Mouse (Mus musculus) neural tube, embryonic 14.5 days (tissue): ENCODE measurements at regions not wholly inside any gene's neighbourhood (a gene's known extent, or its start where the extent isn't known, plus 50 kb on each side); places are given as distances from the start of the nearest gene placed in this dataset. TPM values are rescaled to one million over a fixed set of nuclear protein-coding genes. Genes with fewer than 3 reads are reported as not detected.

Source experiments
- ATAC-seq: fragments of 200-750 bp; cut with Nextera tagmentation; 2 replicates; pipeline ENCODE4 v1.8.0; 2017; ENCODE audit warnings: low read depth, mild to moderate bottlenecking, moderate TSS enrichment, moderate library complexity
- H3K27ac ChIP-seq: fragments of 300-500 bp; sonication (generic); 2 replicates; pipeline ENCODE4 v1.5.1; 2014; ENCODE audit warnings: low read depth, mild to moderate bottlenecking, control low read depth, low read length, moderate library complexity, mixed read lengths
- H3K27me3 ChIP-seq: fragments of 300-500 bp; sonication (generic); 2 replicates; pipeline ENCODE4 v1.6.1; 2014; ENCODE audit warnings: low read length; ENCODE audit not compliant: control insufficient read depth, insufficient read depth
- H3K36me3 ChIP-seq: fragments of 300-500 bp; sonication (generic); 2 replicates; pipeline ENCODE4 v1.6.1; 2014; ENCODE audit warnings: low read length, mixed read lengths; ENCODE audit not compliant: control insufficient read depth, insufficient read depth
- H3K4me1 ChIP-seq: fragments of 300-500 bp; sonication (generic); 2 replicates; pipeline ENCODE4 v1.6.1; 2014; ENCODE audit warnings: low read length; ENCODE audit not compliant: control insufficient read depth, insufficient read depth
- H3K4me2 ChIP-seq: fragments of 300-500 bp; sonication (generic); 2 replicates; pipeline ENCODE4 v1.6.1; 2014; ENCODE audit warnings: mild to moderate bottlenecking, low read depth, low read length, control low read depth
- H3K4me3 ChIP-seq: fragments of 300-500 bp; sonication (generic); 2 replicates; pipeline ENCODE4 v1.5.1; 2014; ENCODE audit warnings: low read depth, low read length, control low read depth, mixed read lengths
- H3K9ac ChIP-seq: fragments of 300-500 bp; sonication (generic); replicated peaks from 2 replicates; pipeline ENCODE4 v1.6.1; 2014; ENCODE audit warnings: low read depth, mild to moderate bottlenecking, control low read depth, low read length, mixed read lengths
- H3K9me3 ChIP-seq: fragments of 300-500 bp; sonication (generic); 2 replicates; pipeline ENCODE4 v1.6.1; 2016; ENCODE audit warnings: low read length; ENCODE audit not compliant: control insufficient read depth
- WGBS: fragments of 180-500 bp; shearing (Covaris S2); extraction: QIAGEN DNeasy Blood & Tissue Kit; methylation state at CpG from one replicate; pipeline ENCODE4 v1.1.7; 2014; 5-methylcytosine and 5-hydroxymethylcytosine counted together
- microRNA-seq: library from miRNA; unstranded; fragments of <30 nt; microRNA quantifications from one replicate; pipeline ENCODE4, GENCODE M21; 2016

- 90% methylated on average over 3 of the region's 3 CpGs for WGBS
- no peaks in the 10 kb centered on the region for H3K36me3 ChIP-seq
- H3K27ac ChIP-seq = no peak overlapping the region
- H3K27me3 ChIP-seq = no peaks in the 10 kb centered on the region
- H3K9me3 ChIP-seq = no peaks in the 10 kb centered on the region
- no peaks in the 10 kb centered on the region for H3K4me1 ChIP-seq
- no peak overlapping the region for H3K4me3 ChIP-seq
- no peak for ATAC-seq
- no peak overlapping the region for H3K9ac ChIP-seq
- H3K4me2 ChIP-seq = no peak overlapping the region
Measured at GRCm38 (mm10) chr11:37412868-37413267, 177.1 kb upstream of the Tenm2 start.

- ATAC-seq = no peak
- Histone ChIP-seq H3K4me2 (no peak overlapping the region), H3K4me1 (no peaks in the 10 kb centered on the region), H3K9me3 (no peaks in the 10 kb centered on the region), H3K9ac (no peak overlapping the region), H3K4me3 (no peak overlapping the region), H3K27ac (no peak overlapping the region), H3K27me3 (no peaks in the 10 kb centered on the region), H3K36me3 (no peaks in the 10 kb centered on the region)
- 69% methylated on average over 1 of the region's 1 CpGs for WGBS
Measured at GRCm38 (mm10) chr11:37367971-37368370, 132.2 kb upstream of the Tenm2 start.

GRCm38 (mm10) chr11:37364430-37364829 is 128.7 kb upstream of the Tenm2 start:
- no peaks in the 10 kb centered on the region for H3K4me1 ChIP-seq
- no peaks in the 10 kb centered on the region for H3K36me3 ChIP-seq
- no peak overlapping the region for H3K27ac ChIP-seq
- no peaks in the 10 kb centered on the region for H3K9me3 ChIP-seq
- no peak overlapping the region for H3K9ac ChIP-seq
- H3K27me3 ChIP-seq = no peaks in the 10 kb centered on the region
- 94% methylated on average over 2 of the region's 2 CpGs for WGBS
- no peak for ATAC-seq
- no peak overlapping the region for H3K4me2 ChIP-seq
- no peak overlapping the region for H3K4me3 ChIP-seq

- Histone ChIP-seq H3K9ac (no peak overlapping the region), H3K4me2 (no peak overlapping the region), H3K4me3 (no peak overlapping the region), H3K27me3 (no peaks in the 10 kb centered on the region), H3K9me3 (no peaks in the 10 kb centered on the region), H3K27ac (no peak overlapping the region), H3K4me1 (no peaks in the 10 kb centered on the region), H3K36me3 (no peaks in the 10 kb centered on the region)
- no peak for ATAC-seq
- WGBS = 38% methylated on average over 2 of the region's 2 CpGs
Measured at GRCm38 (mm10) chr11:37355074-37355473, 119.3 kb upstream of the Tenm2 start.

- Histone ChIP-seq H3K9ac (no peak overlapping the region), H3K36me3 (no peaks in the 10 kb centered on the region), H3K4me1 (no peaks in the 10 kb centered on the region), H3K27me3 (no peaks in the 10 kb centered on the region), H3K4me3 (no peak overlapping the region), H3K4me2 (no peak overlapping the region), H3K27ac (no peak overlapping the region), H3K9me3 (no peaks in the 10 kb centered on the region)
- WGBS = 74% methylated on average over 2 of the region's 2 CpGs
- no peak for ATAC-seq
Measured at GRCm38 (mm10) chr11:37309691-37310090, 73.9 kb upstream of the Tenm2 start.

- no peak for ATAC-seq
- no peak overlapping the region for H3K27ac ChIP-seq
- WGBS = 73% methylated on average over 2 of the region's 2 CpGs
- no peak overlapping the region for H3K9ac ChIP-seq
- H3K36me3 ChIP-seq = no peaks in the 10 kb centered on the region
- H3K4me3 ChIP-seq = no peak overlapping the region
- H3K4me2 ChIP-seq = no peak overlapping the region
- no peaks in the 10 kb centered on the region for H3K4me1 ChIP-seq
- H3K27me3 ChIP-seq = no peaks in the 10 kb centered on the region
- no peaks in the 10 kb centered on the region for H3K9me3 ChIP-seq
Measured at GRCm38 (mm10) chr11:37306656-37307055, 70.9 kb upstream of the Tenm2 start.

Small RNAs in the stretch of these regions (microRNA-seq; reads per million reads assigned to microRNA genes)
- gene Gm25693 = not detected
